Mouse (Mus musculus) thymus, adult 2 months (tissue): ENCODE data around the gene Lmo4.

ENCODE experiments used
- CTCF ChIP-seq: fragments of 200-500 bp; IDR thresholded peaks from 2 replicates; pipeline ENCODE4 v1.5.1; 2012; ENCODE audit warnings: mild to moderate bottlenecking, control low read depth, low read length, moderate library complexity, borderline replicate concordance; ENCODE audit not compliant: control insufficient read depth, poor library complexity, insufficient read depth; ENCODE audit errors: extremely low read depth
- POLR2A ChIP-seq: fragments of 200-500 bp; IDR thresholded peaks from 2 replicates; pipeline ENCODE4 v1.6.1; 2012; ENCODE audit warnings: mild to moderate bottlenecking, low read length, control low read depth, moderate library complexity; ENCODE audit not compliant: control insufficient read depth, poor library complexity, insufficient read depth; ENCODE audit errors: extremely low read depth

GRCm38 (mm10) chr3:144144066-144144465 lies 61.0 kb downstream of the Lmo4 start:
- TF ChIP-seq CTCF (no peak), POLR2A (no peak)
